Mouse (Mus musculus) activated CD4-positive, CD25-positive, alpha-beta regulatory T cell (primary cell): Measurements from ENCODE around the gene Bco1. TPM values are rescaled to one million over a fixed set of nuclear protein-coding genes. Genes with fewer than 3 reads are reported as not detected.

Experiments
- polyA plus RNA-seq, 2 experiments: library from polyadenylated mRNA; unstranded; fragments of 100-300 nt; shearing (Covaris generic); gene quantifications; one replicate each; pipeline ENCODE4 v1.2.1; 2017

Bco1 gene
- not detected for polyA plus RNA-seq

GRCm38 (mm10) chr8:117095647-117096046 is at the start of gene Bco1:
Gene Bco1 (plus strand): TSS chr8:117095854.

GRCm38 (mm10) chr8:117082399-117082872 is 13.2 kb upstream of the Bco1 start, which contains the start of gene Pkd1l2:
Gene Pkd1l2 (minus strand): TSS chr8:117082449.

GRCm38 (mm10) chr8:117158135-117158761 is 62.6 kb downstream of the Bco1 start, which contains the start of gene Gan:
Gene Gan (plus strand): TSS chr8:117158135.

Other genes starting within 250 kb of the Bco1 start
- gene Cmc2, start 174.4 kb upstream of the Bco1 start, polyA plus RNA-seq = 10 to 100 TPM; 35.8 to 45.0 TPM
- 1 to 10 TPM; 5.0 TPM for gene Cenpn, start 174.1 kb upstream of the Bco1 start, polyA plus RNA-seq
- gene Atmin, start 152.5 kb upstream of the Bco1 start, polyA plus RNA-seq = 10 to 100 TPM; 16.3 to 24.4 TPM
- gene 1700030J22Rik, start 116.9 kb upstream of the Bco1 start, polyA plus RNA-seq = under 1 TPM; 0.26 to 0.36 TPM
- gene Gcsh, start 102.3 kb upstream of the Bco1 start, polyA plus RNA-seq = 10 to 100 TPM; 24.6 to 28.2 TPM
- gene Pkd1l2, start 13.4 kb upstream of the Bco1 start, polyA plus RNA-seq = under 1 TPM in 1 of 2 experiments, not detected in 1; 0.27 TPM
- gene Gan, start 62.3 kb downstream of the Bco1 start, polyA plus RNA-seq = 1 to 10 TPM; 1.6 to 2.0 TPM
- gene Cmip, start 161.2 kb downstream of the Bco1 start, polyA plus RNA-seq = 10 to 100 TPM; 71.6 to 94.1 TPM